Mouse (Mus musculus): Measurements from ENCODE around the gene Unc13b. TPM values are rescaled to one million over a fixed set of nuclear protein-coding genes. Genes with fewer than 3 reads are reported as not detected.
A peak's percentile ranks its signal among the peaks of the same experiment; 100 is the strongest.

Unc13b gene
- polyA plus RNA-seq, 1 experiment from 2014 or later, result 10.2 TPM

DNA sequence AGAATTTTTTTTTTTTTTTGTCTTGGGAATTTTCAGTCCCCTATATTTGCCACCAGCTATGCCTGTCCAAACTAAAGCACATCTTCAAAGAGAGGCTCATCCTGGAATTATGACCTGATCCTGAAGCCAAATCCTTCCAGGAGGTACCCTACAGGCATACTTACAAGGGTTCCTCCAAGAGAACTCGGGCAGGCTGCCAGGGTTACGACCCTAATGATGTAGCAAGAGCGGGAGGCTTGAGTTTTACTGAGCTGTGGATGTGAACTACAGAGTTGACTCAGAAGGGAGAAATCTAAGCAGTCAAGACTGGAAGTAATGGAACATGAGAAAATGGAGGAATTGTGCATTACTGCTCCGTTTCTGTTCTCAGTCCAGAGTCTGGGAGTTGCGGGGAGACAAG lies 201.3 kb downstream of the Unc13b start:
- Histone ChIP-seq H3K9ac (ENCODE audit: low read length) (no peak overlapping the region), H3K27ac (ENCODE audit: low read depth) (no peak overlapping the region), H3K4me2 (ENCODE audit: low read length) (no peak overlapping the region), H3K4me1 (replicated peaks; ENCODE audit: control insufficient read depth, insufficient read depth, low read length) (no peaks in the 10 kb centered on the region), H3K4me3 (ENCODE audit: low read depth, low read length) (no peak overlapping the region), H3K36me3 (ENCODE audit: control insufficient read depth, insufficient read depth, low read length) (no peaks in the 10 kb centered on the region), H3K9me3 (ENCODE audit: control insufficient read depth, low read length) (no peaks in the 10 kb centered on the region), H3K27me3 (replicated peaks; ENCODE audit: control insufficient read depth, insufficient read depth, low read length) (no peaks in the 10 kb centered on the region)
- no peak for DNase-seq (ENCODE audit: low spot score)
- no peak for ATAC-seq (replicated peaks; ENCODE audit: low FRiP score, low TSS enrichment, low read depth)
- WGBS, result 52% methylated on average over 5 of the region's 5 CpGs

DNA sequence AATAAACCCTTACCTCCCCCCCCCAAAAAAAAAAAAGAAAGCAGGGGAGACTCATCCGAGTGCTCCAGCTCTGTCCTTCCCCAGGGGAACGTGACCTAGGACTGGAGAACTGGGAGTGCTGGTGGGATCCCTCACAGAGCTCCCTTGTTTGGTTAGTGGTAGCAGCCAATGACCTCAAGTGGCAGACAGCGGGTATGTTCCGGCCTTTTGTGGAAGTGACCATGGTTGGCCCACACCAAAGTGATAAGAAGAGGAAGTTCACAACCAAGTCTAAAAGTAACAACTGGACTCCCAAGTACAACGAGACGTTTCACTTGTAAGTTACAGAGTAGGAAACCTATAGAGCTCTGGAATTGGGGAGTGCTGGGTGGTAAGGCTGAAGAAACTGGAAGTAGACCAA lies 204.1 kb downstream of the Unc13b start:
- no peak overlapping the region for H3K9ac ChIP-seq (ENCODE audit: low read length)
- H3K4me3 ChIP-seq (ENCODE audit: low read depth, low read length), result no peak overlapping the region
- H3K27ac ChIP-seq (ENCODE audit: low read depth), result no peak overlapping the region
- 93% methylated on average over 6 of the region's 6 CpGs for WGBS
- no peaks in the 10 kb centered on the region for H3K4me1 ChIP-seq (replicated peaks; ENCODE audit: control insufficient read depth, insufficient read depth, low read length)
- no peaks in the 10 kb centered on the region for H3K9me3 ChIP-seq (ENCODE audit: control insufficient read depth, low read length)
- H3K27me3 ChIP-seq (replicated peaks; ENCODE audit: control insufficient read depth, insufficient read depth, low read length), result no peaks in the 10 kb centered on the region
- H3K36me3 ChIP-seq (ENCODE audit: control insufficient read depth, insufficient read depth, low read length), result no peaks in the 10 kb centered on the region
- DNase-seq (ENCODE audit: low spot score), result no peak
- no peak for ATAC-seq (replicated peaks; ENCODE audit: low FRiP score, low TSS enrichment, low read depth)
- H3K4me2 ChIP-seq (ENCODE audit: low read length), result no peak overlapping the region

DNA sequence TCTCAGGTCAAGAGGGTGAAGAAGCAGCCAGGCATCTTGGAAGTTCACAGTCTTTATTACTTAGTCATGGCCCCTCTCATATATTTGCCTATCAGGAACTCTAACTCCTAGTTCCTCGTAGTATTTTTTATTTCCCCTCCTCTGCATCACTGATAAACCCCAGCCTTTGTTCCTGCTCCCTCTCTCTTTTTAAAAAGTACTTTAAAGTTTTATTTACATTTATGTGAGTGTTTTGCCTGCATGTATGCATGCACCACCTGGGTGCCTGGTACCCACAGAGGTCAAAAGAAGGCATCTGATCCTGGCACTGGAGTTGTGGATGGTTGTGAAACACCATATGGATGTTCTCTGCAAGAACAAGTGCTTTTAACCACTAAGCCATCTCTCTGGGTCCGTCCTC lies 207.4 kb downstream of the Unc13b start:
- Histone ChIP-seq H3K9ac (ENCODE audit: low read length) (no peak overlapping the region), H3K4me1 (replicated peaks; ENCODE audit: control insufficient read depth, insufficient read depth, low read length) (no peaks in the 10 kb centered on the region), H3K4me2 (ENCODE audit: low read length) (no peak overlapping the region), H3K4me3 (ENCODE audit: low read depth, low read length) (no peak overlapping the region), H3K27ac (ENCODE audit: low read depth) (no peak overlapping the region), H3K27me3 (replicated peaks; ENCODE audit: control insufficient read depth, insufficient read depth, low read length) (no peaks in the 10 kb centered on the region), H3K36me3 (ENCODE audit: control insufficient read depth, insufficient read depth, low read length) (no peaks in the 10 kb centered on the region), H3K9me3 (ENCODE audit: control insufficient read depth, low read length) (no peaks in the 10 kb centered on the region)
- ATAC-seq (replicated peaks; ENCODE audit: low FRiP score, low TSS enrichment, low read depth), result no peak
- WGBS, result 54% methylated on average over 2 of the region's 2 CpGs
- no peak for DNase-seq (ENCODE audit: low spot score)

DNA sequence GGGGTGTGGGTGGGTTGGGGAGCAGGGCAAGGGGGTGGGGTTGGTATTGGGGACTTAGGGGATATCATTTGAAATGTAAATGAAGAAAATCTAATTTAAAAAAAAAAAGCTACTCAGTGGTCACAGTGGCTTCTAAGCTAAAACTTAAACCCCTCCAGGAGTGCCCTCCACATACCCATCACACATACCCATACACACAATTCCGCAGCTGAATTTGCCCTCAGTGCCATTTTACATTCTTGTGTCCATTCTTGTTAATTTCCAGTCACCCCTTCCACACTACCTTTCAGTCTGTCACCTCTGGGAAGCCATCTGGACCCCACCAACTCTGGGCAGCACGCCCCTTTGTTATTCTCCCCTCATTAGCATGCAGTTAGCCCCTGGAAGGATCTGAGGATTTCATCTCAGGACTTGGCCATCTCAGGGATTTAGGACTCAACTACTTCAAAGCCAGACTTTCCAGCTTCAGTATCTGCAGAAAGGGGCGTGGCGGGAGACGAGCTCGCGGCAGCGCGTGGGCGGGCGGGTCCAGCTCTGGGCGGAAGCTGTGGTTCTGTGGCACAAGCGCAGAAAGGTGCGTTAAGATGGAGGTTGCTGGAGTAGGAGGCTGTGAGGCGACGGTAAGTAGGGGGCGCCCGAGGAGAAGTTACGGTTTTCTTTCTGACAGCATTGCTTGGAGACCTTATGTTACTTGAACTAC lies 208.0 kb downstream of the Unc13b start, which contains the start of gene Atp8b5:
Gene Atp8b5 (plus strand): TSS at position 537 of the 700 bp plus-strand sequence.
- Histone ChIP-seq H3K9ac (ENCODE audit: low read length) (no peak within 1 kb of the TSS), H3K27ac (ENCODE audit: low read depth) (no peak within 1 kb of the TSS), H3K4me2 (ENCODE audit: low read length) (peak within 1 kb of the TSS; percentile 45), H3K9me3 (ENCODE audit: control insufficient read depth, low read length) (no peaks in the 10 kb centered on the region), H3K36me3 (ENCODE audit: control insufficient read depth, insufficient read depth, low read length) (no peaks in the 10 kb centered on the region), H3K4me3 (ENCODE audit: low read depth, low read length) (peak within 1 kb of the TSS; percentile 24), H3K27me3 (replicated peaks; ENCODE audit: control insufficient read depth, insufficient read depth, low read length) (no peaks in the 10 kb centered on the region), H3K4me1 (replicated peaks; ENCODE audit: control insufficient read depth, insufficient read depth, low read length) (no peaks in the 10 kb centered on the region)
- ATAC-seq (replicated peaks; ENCODE audit: low FRiP score, low TSS enrichment, low read depth) (peak; percentile 87), DNase-seq (ENCODE audit: low spot score) (peak; percentile 87)
- 1% methylated on average over 19 of the region's 19 CpGs for WGBS

DNA sequence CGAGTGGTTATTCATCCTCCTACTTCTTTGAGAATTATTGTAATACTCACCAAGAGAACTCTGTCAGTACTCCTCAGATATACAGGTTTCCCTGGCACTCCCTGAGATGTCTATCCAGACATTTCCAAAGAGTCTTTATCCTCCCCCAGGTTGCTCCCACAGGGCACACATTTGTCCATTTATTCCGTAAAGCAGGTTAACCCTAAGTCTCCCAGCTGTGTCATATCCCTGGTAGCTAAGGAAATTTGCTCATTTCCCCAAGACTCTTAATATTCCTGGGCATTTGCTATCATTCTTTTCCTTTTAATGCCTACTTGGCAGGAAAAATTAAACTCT lies 208.5 kb downstream of the Unc13b start:
- no peak for DNase-seq (ENCODE audit: low spot score)
- Histone ChIP-seq H3K4me2 (ENCODE audit: low read length) (peak overlapping the region; percentile 45), H3K27ac (ENCODE audit: low read depth) (no peak overlapping the region), H3K4me1 (replicated peaks; ENCODE audit: control insufficient read depth, insufficient read depth, low read length) (no peaks in the 10 kb centered on the region), H3K4me3 (ENCODE audit: low read depth, low read length) (peak overlapping the region; percentile 24; the same call in 1 of the 2 replicates), H3K9me3 (ENCODE audit: control insufficient read depth, low read length) (no peaks in the 10 kb centered on the region), H3K27me3 (replicated peaks; ENCODE audit: control insufficient read depth, insufficient read depth, low read length) (no peaks in the 10 kb centered on the region), H3K9ac (ENCODE audit: low read length) (no peak overlapping the region), H3K36me3 (ENCODE audit: control insufficient read depth, insufficient read depth, low read length) (no peaks in the 10 kb centered on the region)
- ATAC-seq (replicated peaks; ENCODE audit: low FRiP score, low TSS enrichment, low read depth), result no peak
- 19% methylated on average over 2 of the region's 2 CpGs for WGBS

DNA sequence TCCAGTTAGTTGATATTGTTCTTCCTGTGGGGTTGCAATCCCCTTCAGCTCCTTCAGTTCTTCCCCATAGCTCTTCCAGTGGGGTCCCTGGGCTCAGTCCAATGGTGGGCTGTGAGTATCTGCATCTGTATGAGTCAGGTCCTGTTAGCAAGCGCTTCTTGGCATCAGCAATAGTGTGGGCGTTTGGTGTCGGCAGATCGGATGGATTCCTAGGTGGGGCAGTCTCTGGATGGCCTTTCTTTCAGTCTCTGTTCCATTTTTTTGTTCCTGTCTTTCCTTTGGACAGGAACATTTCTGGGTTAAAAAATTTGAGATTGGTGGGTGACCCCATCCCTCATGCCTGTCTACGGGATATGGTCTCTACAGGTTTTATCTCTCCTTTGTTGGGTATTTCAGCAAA lies 226.7 kb downstream of the Unc13b start:
- H3K9ac ChIP-seq (ENCODE audit: low read length), result no peak overlapping the region

DNA sequence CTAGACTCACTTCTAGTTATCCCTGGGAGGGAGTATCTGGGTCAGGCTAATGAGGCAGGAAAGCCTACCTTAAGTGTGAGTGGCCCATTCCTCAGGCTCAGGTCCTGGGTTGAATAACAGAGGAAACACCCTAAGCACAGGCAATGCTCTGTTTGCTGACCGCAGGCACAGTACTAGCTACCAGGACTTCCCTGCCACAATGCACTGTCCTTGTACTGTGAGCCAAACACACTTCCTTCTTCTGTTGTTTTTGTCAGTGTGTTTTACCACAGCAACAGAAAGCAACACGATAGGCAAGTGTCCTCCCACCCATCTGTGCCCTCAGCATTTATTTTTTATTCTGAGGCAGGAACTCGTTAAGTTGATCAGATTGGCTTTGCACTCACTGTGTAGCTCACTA lies 228.6 kb downstream of the Unc13b start:
- no peaks in the 10 kb centered on the region for H3K36me3 ChIP-seq (ENCODE audit: control insufficient read depth, insufficient read depth, low read length)
- H3K4me3 ChIP-seq (ENCODE audit: low read depth, low read length), result no peak overlapping the region
- no peaks in the 10 kb centered on the region for H3K9me3 ChIP-seq (ENCODE audit: control insufficient read depth, low read length)
- WGBS, result 73% methylated on average over 3 of the region's 3 CpGs
- no peak overlapping the region for H3K4me2 ChIP-seq (ENCODE audit: low read length)
- DNase-seq (ENCODE audit: low spot score), result no peak
- no peak overlapping the region for H3K9ac ChIP-seq (ENCODE audit: low read length)
- no peak overlapping the region for H3K27ac ChIP-seq (ENCODE audit: low read depth)
- no peaks in the 10 kb centered on the region for H3K27me3 ChIP-seq (replicated peaks; ENCODE audit: control insufficient read depth, insufficient read depth, low read length)
- ATAC-seq (replicated peaks; ENCODE audit: low FRiP score, low TSS enrichment, low read depth), result no peak
- no peaks in the 10 kb centered on the region for H3K4me1 ChIP-seq (replicated peaks; ENCODE audit: control insufficient read depth, insufficient read depth, low read length)

More for the DNA sequence above, 226.7 kb downstream of the Unc13b start:
- Histone ChIP-seq H3K9me3 (ENCODE audit: control insufficient read depth, low read length) (no peaks in the 10 kb centered on the region), H3K27ac (ENCODE audit: low read depth) (no peak overlapping the region), H3K4me2 (ENCODE audit: low read length) (no peak overlapping the region), H3K4me1 (replicated peaks; ENCODE audit: control insufficient read depth, insufficient read depth, low read length) (no peaks in the 10 kb centered on the region), H3K4me3 (ENCODE audit: low read depth, low read length) (no peak overlapping the region), H3K27me3 (replicated peaks; ENCODE audit: control insufficient read depth, insufficient read depth, low read length) (no peaks in the 10 kb centered on the region), H3K36me3 (ENCODE audit: control insufficient read depth, insufficient read depth, low read length) (no peaks in the 10 kb centered on the region)
- no peak for ATAC-seq (replicated peaks; ENCODE audit: low FRiP score, low TSS enrichment, low read depth)
- WGBS, result 97% methylated on average over 5 of the region's 5 CpGs
- no peak for DNase-seq (ENCODE audit: low spot score)

DNA sequence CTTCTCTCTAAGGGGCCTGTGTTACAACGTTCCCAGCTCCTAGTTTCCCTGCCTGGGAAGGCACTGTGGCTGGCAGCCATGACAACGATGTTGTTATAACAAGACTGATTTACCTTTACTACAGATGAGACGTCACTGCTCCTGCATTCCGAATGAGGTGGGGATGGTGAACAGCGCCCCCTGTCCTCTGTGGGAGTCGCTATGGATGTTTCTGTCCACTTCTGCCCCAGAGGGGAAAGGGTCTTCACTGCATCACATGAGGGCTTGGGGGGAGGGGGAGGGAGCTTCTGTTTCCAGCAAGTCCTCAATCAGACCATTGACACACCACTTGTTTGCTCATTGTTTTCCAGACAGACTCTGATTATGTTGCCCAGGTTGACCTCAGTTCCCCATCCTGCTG lies 235.2 kb downstream of the Unc13b start:
- Histone ChIP-seq H3K4me3 (ENCODE audit: low read depth, low read length) (no peak overlapping the region), H3K36me3 (ENCODE audit: control insufficient read depth, insufficient read depth, low read length) (no peaks in the 10 kb centered on the region), H3K4me2 (ENCODE audit: low read length) (no peak overlapping the region), H3K9me3 (ENCODE audit: control insufficient read depth, low read length) (no peaks in the 10 kb centered on the region), H3K9ac (ENCODE audit: low read length) (no peak overlapping the region), H3K27me3 (replicated peaks; ENCODE audit: control insufficient read depth, insufficient read depth, low read length) (no peaks in the 10 kb centered on the region), H3K4me1 (replicated peaks; ENCODE audit: control insufficient read depth, insufficient read depth, low read length) (no peaks in the 10 kb centered on the region), H3K27ac (ENCODE audit: low read depth) (no peak overlapping the region)
- ATAC-seq (replicated peaks; ENCODE audit: low FRiP score, low TSS enrichment, low read depth), result no peak
- WGBS, result 28% methylated on average over 6 of the region's 6 CpGs
- no peak for DNase-seq (ENCODE audit: low spot score)

DNA sequence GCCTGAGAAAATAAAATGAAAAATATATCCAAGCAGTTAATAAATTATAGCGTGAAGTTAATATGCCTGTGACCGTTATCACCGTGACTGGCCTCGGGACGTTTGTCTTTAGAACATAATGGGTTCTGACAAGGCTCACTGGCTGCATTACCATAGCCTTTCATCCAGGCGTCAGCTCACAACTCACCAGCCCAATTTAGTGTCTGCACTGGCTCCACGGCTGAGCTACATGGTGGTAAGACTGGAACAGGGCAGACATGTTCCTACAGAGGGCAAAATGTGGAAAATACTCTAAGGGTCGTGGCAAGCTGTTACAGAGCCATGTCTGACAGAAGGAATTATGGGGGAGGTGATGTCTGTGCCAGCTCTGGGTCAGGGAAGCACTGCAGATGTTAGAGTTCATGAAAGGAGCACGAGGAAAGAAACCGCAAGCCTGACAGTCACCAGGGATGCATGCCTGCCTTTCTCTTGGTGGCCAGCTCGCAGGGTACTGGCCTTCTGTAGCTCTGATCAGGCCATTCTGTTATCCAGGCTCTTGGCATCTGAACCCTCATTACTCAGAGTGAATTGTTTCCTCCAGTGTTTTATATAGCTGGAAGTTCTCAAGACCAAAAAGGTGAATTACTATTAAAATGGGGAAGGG lies 251.1 kb downstream of the Unc13b start:
- H3K27ac ChIP-seq (ENCODE audit: low read depth), result no peak overlapping the region
- H3K9me3 ChIP-seq (ENCODE audit: control insufficient read depth, low read length), result no peaks in the 10 kb centered on the region
- no peak for DNase-seq (ENCODE audit: low spot score)
- no peak for ATAC-seq (replicated peaks; ENCODE audit: low FRiP score, low TSS enrichment, low read depth)
- H3K4me1 ChIP-seq (replicated peaks; ENCODE audit: control insufficient read depth, insufficient read depth, low read length), result no peaks in the 10 kb centered on the region
- no peak overlapping the region for H3K4me3 ChIP-seq (ENCODE audit: low read depth, low read length)
- H3K36me3 ChIP-seq (ENCODE audit: control insufficient read depth, insufficient read depth, low read length), result no peaks in the 10 kb centered on the region
- no peaks in the 10 kb centered on the region for H3K27me3 ChIP-seq (replicated peaks; ENCODE audit: control insufficient read depth, insufficient read depth, low read length)
- WGBS, result 60% methylated on average over 11 of the region's 11 CpGs
- no peak overlapping the region for H3K4me2 ChIP-seq (ENCODE audit: low read length)
- no peak overlapping the region for H3K9ac ChIP-seq (ENCODE audit: low read length)

Data from intestine, embryonic 14.5 days (tissue).